Mouse (Mus musculus): ENCODE data around the gene Atp6v1c2.

DNA sequence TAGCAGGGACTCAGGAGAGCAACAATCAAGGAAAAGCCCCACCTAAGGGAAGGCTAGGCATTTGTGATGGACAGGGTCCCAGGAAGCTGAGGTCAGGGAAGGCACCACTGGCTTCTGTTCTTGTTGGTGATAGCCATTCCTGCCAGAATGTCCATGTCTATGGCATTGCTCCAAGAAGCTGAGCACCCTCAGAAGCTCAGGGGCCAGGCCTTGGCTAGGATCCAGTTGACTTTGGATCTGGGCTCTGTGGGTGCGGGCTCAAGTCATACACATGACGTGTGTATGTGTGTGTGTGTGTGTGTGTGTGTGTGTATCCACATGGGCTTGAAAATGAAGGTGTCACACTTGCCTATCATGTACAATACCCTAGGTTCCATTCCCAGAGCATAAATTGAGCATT lies 39.2 kb downstream of the Atp6v1c2 start:
- TF ChIP-seq CTCF (IDR thresholded peaks at IDR 0.05): no peak
- no peak for TF ChIP-seq EP300 (IDR thresholded peaks at IDR 0.05)
